Mouse (Mus musculus): ENCODE measurements at regions not wholly inside any gene's neighbourhood (a gene's known extent, or its start where the extent isn't known, plus 50 kb on each side); places are given as distances from the start of the nearest gene placed in this dataset.

DNA sequence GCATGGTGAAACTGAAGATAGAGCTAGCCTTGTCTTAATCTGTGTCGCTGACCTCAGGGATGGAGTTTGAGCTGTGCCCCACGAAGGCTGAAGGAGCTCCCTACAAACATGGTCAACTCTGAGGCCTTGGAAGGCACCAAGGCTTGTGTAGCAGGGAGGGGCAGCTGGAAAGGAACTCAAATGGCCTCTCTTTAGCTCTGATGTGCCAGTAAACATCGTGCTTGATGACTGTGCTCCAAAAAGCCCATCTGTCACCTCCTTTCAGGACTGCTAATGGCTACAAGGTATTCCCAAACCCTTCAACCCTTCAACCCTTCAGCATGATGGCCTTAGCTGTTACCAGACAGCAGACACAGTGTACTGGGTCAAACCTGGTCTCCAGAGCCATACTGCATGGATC is 334.3 kb upstream of the Npvf start:
- in situ Hi-C loops (cut with MboI, MseI): no loop called here

DNA sequence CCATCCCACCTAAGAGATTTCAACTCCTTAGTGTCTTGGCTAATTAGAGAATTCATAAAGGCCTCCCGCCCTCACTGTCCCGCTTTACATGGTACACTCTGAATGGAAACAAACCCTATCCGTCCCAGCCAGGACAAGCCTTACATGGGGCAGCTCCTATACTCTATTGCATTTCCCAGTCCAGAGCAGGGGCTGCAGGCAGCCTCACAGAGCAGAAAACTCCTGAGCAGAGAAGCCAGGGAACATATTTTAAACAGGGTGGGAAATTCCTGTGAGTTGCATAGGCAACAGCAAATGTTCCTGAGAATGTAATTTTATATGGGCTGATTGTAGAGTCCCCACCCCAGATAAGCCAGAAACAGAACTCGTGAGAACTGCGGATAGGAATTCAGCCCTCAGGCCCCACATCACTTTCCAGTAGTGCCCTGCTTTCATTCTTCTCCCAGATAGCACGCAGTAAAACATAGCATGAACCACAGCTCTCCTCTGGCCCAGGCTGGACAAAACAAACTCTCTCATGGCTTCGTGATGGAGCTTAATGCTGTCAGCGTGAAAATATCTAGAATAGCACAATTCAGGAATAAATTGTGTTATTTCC is 337.4 kb upstream of the Npvf start:
- in situ Hi-C loops (cut with MboI, MseI): no loop called here

DNA sequence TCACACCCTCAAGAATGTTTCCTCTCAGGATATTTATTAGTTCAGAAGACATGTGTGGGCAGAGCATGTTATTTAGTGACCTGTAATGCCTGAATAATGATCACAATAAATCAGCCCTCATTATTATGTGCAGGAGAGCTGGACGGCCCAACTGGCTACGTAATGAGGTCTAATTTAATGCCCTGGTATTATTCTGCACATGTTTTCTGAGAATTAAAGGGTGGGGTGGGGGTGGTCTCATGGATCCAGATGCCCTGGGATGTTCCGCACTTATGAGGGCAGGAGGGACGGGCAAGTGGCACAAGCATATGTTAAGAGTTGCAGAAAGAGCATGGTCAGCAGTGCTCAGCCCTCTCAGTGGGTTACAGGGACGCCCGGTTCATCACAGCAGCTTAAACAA is 339.7 kb upstream of the Npvf start:
- in situ Hi-C loops (cut with MboI, MseI): no loop called here

DNA sequence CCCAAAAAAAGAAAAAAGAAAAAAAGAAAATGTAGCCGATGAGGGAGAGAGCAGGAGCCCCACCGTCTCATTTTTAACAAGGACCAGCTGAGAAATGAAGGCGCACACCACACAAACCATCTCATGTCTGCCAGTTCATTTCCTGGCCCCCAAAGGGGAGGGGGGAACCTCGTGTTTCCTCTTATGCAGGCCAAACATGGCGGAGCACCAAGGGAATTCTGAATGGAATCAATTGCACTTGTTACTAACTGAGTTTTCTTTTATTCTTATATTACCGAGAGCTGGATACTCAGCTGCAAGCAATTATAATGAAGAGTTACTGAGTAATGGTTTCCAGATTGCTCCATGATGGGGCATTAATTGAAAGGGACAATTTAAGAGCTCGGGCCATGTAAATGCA is 348.5 kb upstream of the Npvf start:
- in situ Hi-C loops (cut with MboI, MseI): no loop called here

DNA sequence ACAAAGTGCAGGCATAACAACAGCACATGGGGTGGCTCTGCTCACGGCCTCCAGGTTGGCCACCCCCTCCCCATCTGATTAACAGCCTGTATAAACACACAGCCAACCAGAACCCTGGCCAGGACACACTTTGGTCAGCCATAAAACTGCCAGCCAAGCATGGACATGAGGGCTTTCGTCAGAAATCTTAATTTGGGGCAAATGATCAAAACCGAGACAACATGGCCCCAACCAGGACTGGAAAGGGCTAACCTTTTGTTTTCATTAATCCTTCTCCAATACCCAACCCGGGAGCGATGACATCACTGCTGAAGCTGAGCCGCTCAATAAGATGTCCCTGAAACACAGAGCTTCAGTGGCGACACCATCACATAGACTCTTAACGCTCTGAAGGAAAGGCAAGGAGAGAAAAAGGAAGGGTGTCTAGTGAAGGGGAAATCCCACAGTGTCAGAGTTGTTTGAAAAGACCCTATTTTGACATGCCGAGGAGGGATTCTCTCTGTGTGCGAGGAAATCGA is 351.9 kb upstream of the Npvf start:
- in situ Hi-C loops (cut with MboI, MseI): no loop called here

DNA sequence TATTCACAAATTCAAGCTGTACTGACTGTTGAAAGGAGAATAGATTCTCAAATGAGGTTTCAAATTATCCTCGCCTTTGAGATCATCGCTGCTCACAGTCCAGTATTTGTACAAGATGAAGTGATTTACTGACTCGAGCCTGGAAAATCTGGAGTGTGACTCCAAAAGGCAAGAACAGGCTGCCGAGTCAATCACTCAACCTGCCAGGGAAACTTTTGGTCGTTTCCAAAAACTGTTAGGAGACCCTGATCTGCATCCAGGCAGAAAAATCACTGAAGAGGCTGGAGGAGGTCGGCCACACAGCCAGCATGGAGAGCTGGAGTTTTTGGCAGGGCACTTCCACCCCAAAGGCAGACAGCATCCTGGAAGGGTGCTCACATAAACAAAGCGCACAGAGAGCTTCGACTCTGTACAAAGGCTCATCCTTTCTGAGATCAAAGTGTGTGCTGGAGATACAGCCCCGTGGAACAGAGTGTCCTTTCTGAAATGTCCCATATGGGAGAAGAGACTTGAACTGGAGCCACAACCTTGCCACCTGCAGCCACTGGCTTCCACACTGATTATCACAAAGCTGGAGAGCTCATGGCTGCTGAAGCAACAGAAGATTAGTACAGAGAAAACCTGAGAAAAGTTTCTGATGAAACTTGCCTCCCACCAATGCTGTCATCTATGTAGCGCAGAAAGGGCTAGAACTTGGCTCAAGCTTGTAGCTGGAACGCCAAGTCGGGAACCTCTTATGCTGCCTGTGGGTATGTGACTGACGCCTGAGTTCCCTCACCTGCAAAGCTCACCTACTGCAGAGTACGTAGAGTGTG is 355.5 kb upstream of the Npvf start:
- in situ Hi-C loops (cut with MboI, MseI): no loop called here

DNA sequence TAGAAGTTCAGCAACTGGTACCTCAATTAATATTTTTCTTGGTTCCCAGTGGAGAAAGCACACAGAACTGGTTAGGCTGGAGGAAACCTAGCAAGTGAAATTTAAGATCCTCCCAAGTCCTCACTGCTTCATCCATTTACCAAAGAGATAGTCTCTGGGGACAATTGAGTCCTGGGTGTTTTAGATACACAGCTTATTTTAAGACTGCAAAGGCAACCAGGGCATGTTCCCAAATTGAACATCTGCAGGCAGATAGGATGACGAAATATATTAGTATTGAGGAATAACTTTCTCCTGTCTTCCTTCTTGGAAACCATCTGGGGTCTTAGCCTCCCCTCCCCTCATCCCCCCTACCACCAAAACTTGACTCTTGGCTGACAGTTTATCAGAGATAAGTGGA is 356.3 kb upstream of the Npvf start:
- in situ Hi-C loops (cut with MboI, MseI): no loop called here

DNA sequence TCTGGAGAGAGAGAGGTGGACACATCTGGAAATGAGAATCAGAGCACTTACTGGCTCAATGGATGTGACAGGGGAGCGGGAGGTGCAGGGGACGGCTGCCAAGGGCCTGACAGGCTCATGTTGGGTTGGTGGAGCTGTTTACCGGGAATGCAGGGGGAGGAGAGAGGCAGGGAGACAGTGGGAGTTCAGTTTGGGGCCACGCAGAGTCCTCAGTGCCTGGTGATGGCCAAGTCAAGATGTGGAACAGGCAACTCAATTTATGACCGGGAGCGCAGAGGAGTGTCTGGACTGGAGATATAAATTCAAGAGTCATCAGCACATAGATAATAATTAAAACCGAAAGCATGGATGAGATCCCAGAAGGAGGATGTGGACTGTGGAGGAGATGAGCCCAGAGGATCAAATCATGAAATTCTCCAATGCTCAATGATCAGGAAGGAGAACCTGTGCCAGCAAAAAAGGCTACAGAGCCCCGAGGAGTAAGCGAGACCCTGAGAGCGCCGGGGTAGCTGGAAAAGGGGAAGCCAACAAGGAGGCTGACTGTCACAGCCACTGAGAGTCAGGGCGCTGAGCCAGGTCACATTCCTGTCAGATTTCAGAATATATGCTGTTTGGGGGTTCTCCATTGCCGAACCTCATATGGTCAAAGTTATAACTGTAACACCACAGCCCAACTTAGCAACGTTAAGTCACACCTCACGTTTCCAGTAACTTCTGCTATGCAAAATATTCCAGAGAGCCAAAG is 358.0 kb upstream of the Npvf start:
- in situ Hi-C loops (cut with MboI, MseI): no loop called here

DNA sequence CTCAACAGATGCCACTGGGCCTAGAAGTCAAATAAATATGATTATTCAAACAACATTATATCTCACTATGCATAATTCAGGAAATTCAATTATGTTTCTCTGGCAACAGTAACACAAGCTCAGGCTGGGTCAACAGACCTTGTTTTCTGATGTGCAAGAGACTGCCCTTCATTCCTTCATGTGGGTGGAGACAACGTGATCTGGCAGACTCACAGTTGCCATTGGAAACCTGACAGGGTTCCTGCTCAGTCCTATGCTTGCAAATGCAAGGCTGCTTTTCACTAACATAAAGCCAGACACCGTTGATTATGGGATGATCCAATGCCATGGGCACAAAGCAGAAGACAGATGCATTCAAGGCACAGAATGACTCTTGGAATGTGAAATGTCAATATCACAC is 361.5 kb upstream of the Npvf start:
- in situ Hi-C loops (cut with MboI, MseI): no loop called here

DNA sequence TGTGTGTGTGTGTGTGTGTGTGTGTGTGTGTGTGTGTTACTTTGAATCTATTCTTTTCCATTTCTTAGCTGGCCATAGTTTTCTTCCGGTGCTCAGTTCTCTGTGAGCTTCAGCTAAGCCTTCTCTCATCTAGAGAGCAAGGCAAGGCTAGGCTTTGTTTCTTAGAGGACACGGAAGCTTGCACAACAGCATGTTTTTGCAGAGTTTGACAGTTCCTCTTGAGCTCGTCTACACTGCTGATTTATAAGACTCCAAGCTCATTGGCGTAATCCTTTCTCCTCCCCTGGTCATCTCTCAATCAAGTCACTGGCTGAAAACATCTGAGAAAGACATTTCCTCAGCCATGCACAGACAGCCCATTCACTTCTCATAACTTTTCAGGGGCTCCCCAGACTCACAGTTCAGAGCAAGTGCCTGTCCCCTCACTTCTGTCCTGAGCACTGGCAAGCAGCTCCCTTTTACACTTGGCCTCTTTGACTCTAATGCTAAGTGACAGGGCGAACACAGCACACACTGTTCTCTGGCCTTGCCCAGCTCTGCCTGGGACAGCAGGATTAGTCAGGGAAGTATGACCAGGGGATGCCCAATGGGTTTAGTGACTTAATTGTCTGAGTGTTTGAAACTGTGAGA is 362.3 kb upstream of the Npvf start:
- in situ Hi-C loops (cut with MboI, MseI): no loop called here

DNA sequence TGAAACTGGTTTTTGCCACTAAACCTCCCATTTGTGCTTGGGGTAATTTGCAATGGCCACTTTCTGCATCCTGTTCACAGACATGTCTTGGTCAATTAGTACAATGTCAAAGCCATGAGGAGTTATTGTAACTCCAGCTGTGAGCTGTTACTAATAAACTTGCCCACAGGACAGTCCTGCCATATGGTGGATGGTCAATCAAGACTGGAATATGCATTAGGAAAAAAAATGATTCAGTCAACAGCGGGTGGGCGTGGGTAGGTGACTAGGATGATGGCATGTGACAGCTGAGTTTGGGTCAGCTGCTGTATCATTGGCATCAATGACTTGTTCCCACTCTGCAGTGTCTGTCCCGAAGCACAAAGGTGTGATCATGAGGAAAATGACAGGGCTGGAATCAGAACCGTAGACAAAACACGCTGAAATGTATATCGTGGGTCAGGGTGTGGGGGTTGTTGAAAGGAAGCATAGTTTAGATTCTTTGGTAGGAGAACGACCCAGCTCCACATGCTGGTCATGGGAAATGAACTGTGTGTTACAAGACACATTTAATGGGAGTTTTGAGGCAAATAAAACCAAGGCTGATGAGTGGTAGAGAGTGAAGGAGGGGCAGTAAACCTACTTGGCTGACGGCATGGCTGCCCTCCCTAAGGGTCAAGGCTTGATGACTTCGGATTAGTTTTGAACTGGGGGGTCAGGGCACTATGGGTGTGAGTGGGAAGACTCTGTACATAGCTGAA is 363.2 kb upstream of the Npvf start:
- in situ Hi-C loops (cut with MboI, MseI): no loop called here

DNA sequence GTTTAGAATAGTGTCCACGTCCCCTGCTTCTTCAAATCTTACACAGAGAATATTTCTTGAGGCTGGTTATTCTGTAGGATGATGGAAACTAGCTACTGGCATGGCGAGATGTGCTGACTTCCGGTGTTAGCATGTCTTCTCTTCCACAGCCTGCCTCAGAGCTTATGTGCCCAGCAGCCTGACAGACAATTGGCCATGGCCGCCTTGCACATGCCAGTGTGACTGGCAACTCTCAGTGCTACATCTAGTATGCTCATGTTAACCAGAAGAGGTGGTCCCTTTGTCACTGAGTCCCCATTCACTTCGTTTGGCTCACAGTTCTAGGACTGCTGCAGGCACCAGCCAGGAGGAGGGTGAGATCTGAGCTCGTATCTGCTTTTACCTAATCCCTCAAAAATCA is 367.0 kb upstream of the Npvf start:
- in situ Hi-C loops (cut with MboI, MseI): no loop called here

DNA sequence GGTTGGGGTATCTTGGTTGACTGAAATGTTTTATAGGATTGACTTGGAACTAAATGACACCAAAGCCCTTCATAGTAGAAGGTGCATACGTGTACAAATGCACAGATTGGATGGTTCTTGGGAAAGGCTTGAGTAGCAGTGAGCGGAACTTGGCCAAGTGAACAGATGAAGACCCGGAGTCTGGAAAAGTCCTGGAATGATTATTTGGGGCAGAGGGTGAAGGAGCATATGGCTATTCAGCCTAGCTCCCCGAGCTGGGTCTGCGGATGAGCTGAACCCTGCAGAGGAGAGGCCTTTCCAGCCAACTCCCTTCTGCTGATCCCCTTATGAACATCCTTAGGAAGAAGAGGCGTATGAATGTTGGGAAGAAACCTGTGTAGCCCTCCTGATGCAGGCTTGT is 369.1 kb upstream of the Npvf start:
- in situ Hi-C loops (cut with MboI, MseI): no loop called here

DNA sequence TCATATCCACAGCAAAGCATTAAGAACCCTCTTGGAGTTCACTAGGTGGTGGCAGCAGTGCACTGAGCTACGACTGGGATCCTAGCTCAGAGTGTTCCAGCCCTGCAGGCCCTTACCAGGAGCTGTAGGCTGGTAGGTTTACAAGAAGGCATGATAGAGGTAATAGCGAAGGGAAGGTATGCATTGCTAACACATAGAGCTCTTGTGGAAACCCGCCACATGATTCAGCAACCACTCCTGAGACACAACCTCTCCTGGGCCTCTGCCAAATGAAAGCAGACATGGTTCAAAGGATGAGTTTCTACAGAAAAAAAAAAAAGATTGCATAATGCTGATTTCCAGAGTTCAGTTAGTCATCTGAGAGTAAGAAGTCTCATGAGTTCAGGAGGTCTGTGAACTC is 370.5 kb upstream of the Npvf start:
- in situ Hi-C loops (cut with MboI, MseI): no loop called here

DNA sequence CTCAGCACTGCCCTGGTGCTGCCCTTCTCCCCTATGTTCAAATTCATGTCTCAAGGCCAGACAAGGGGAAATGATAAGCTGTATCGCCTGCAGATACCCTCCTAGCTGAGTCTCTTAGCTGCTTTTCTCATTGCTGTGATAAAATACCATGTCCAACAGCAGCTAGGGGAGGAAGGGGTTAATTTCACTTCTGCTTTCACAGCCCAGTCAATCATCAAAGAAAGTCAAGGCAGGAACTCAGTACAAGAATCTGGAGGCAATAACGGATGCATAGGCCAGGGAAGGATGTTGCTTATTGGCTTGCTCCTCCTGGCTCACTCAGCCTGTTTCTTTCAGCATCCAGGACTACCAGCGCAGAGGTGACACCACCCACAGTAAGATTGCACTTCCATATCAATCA is 371.2 kb upstream of the Npvf start:
- in situ Hi-C loops (cut with MboI, MseI): no loop called here

DNA sequence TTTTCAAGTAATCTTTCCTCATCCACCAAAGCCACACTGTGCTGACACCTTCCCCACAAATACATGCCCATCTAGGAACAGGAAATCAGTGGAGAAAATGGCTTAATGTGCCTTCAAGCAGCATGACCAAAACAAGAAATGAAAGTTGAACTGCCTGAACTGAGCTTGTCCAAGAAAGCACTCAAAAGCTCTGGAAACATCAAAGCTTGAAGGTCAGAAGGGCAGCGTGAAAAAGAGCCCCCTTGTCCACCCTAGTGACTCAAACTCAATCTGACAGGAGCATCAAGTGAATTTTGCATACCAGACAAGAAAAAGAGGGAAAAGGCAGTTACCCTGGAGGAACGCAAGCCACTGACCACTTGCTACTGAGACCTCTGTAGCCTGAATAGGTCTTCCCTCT is 373.1 kb upstream of the Npvf start:
- in situ Hi-C loops (cut with MboI, MseI): no loop called here

DNA sequence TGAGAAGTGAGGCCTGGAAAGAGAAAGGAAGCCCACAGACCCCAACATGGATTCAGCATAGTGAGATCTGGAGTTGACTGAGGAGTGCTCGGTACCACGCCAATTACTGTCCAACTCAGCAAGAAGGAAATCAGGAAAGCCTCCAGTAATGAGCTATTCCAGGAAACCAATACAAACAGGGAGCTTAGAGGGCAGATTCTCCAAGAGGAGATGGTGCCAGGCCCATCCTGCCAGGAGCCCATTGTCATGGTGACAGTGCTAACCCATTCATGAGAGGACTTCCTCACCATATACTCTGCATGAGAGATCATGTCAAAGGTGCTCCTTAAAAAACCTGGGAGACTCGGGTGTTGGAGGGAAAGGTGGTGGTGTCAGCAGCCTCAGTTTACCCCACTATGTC is 375.3 kb upstream of the Npvf start:
- in situ Hi-C loops (cut with MboI, MseI): no loop called here

DNA sequence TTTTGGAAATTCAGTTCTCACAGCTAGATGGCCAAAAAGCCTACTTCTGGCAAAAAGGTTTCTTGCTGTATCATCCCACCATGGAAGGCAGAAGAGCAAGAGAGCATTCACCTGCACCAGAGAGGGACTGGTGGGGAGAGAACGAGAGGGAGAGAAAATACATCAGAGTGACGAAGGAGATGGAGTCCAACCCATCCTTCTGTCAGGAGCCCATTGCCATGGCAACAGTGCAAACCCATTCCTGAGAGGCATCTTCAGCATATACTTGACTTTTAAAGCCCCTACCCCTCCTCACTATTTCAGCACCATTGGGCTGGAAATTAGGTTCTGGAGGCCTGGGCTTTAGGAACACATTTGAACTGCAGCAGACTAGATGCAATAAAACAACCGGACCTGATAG is 375.7 kb upstream of the Npvf start:
- in situ Hi-C loops (cut with MboI, MseI): no loop called here

DNA sequence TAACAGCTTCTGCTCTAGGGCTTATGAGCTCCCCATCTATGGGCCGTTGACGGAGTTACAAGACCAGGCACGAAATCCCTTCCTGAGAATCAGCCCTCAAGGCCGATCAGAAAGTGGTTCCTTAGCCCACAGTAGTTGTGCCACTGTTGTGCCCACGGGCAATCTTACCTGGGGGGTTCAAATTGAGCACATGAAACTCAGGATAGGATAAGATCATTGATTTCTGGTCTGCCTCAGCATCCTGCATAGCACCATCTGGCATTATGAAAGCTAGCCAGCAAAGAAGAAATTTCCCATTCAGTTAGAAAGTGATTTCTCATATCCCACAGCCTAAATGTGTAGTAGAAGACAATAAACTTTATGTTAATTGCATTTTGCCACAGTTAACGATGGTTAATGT is 379.6 kb upstream of the Npvf start:
- in situ Hi-C loops (cut with MboI, MseI): no loop called here

DNA sequence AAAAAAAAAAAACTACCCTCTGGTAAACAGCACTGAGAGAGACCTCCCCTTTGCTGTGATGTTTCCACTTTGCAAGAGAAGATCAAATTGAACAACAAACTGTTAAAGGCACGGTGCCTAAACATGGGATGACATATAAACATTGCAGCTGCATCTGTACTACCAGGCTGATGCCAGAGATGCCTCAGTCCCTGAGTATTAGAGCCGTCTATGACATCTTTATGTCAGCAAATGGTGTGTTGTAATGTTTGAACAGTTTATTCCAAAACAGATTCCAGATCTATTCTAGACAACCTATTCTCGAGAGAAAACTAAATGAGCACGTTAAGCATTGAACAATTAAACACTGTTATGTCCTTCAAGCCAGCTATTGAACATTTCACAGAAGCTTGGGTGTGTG is 381.8 kb upstream of the Npvf start:
- in situ Hi-C loops (cut with MboI, MseI): no loop called here

DNA sequence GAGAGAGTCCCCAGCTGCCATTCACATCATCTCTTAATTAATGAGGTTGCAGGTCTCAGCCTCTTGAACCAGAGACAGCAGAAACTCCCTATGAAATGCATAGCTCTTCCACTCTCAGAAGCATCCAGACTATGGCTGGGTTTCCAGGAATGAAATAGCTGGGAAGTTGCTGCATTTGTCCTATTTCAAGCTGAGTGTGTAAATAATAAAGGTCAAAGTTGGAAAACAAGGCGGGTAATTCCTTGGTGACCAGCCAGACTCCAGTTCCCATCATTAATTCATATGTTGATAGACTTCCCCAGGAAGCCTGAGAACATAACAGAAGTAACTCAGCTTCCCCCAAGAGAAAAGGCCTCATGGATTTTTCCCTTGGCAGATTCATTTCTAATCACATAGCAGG is 382.3 kb upstream of the Npvf start:
- in situ Hi-C loops (cut with MboI, MseI): no loop called here

DNA sequence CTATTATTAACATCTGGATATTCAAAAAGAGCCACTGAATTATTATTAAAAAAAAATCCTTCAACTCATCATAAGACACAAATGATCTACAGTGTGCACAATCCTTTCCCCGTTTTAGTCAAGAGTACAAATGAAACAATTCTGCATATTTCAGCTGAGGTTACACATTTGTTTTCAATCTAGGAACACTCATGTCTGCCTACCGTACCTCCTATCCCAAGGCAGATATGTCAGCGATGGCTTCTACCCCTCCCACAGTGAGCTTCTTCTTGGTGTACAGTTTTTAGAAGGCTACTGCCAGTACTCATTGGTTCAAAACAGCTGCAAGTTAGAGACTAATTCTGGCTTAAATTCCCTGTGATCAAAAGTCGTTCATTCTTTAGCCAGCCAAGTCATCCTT is 382.7 kb upstream of the Npvf start:
- in situ Hi-C loops (cut with MboI, MseI): no loop called here
